Mouse (Mus musculus) left cerebral cortex, adult 18-20 months (tissue): ENCODE results near the gene Elmo1. TPM values are rescaled to one million over a fixed set of nuclear protein-coding genes. Genes with fewer than 3 reads are reported as not detected.
"Not testable (repeated sequence)": the region's sequence is repeated elsewhere in the genome, so short reads cannot be mapped to it uniquely, and the experiment has no call there.

Experiments
- DNase-seq, 2 experiments: peaks; one replicate each; pipeline ENCODE4 v3.0.0; 2021 to 2022; ENCODE audit warnings: low spot score in 2 of 2, mixed read lengths in 1 of 2
- total RNA-seq, 2 experiments: library from RNA; stranded (reverse); gene quantifications; 2 replicates each; pipeline ENCODE4 v1.2.3; 2021

Gene Elmo1
- total RNA-seq, 2 experiments from 2014 or later: 64.7 to 66.4 TPM

DNA sequence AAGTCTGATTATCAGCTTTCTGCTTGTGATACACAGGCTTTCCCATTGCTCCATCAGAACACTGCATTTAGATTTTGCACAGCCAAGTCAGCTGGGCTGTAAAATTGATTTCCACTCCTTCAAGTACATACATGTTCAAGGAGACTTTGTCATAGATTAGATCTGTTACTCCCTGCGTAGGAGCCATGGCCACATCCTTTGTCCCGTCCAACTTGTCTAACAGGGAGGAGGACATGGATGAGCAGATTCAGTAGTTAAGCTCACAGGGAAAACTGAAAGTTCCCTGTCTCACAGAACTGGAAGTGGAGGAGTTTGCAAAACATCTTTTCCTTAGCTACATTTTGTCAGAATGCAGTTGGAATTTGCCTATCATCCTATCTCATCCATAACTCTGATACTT, 484.8 kb downstream of the Elmo1 start:
- DNase-seq: no peak

DNA sequence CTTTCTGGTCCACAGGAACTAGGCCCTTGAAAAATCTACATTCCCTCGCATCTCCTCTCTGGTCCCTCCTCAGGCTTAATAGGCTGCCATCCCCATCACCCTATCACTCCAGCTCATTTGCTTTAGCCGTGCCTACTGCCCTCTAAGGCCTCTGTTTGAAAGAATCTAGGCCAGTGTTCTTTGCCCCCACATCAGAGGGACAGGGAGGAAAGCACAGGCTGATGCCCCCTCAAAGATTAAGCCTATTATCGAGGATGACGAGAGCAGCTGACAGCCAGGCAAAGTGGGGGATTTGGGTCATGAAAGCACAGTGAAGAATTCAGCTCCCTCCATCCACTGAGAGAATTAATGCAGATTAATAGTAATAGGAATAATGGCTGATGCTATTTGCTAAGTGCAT, 495.5 kb downstream of the Elmo1 start:
- DNase-seq: no peak

DNA sequence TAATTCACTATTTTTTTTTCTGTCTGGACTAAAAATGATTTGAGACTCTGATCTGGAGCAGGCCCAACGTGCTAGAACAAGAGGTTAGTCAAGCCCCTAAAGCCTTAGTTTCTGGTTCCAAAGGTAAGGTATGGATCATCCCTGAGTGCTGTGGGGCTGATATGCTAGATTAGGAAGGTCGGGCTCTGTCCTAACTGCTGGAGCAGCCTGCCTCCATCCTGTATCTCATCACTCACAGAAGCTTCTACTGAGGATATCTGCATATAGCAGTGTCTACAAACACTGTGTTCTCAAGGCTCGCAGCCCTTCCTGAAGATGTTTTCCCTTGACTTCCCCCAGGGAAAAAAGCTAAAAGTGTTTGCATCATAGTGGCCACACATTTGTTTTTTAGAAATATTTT, 496.1 kb downstream of the Elmo1 start:
- DNase-seq: no peak

DNA sequence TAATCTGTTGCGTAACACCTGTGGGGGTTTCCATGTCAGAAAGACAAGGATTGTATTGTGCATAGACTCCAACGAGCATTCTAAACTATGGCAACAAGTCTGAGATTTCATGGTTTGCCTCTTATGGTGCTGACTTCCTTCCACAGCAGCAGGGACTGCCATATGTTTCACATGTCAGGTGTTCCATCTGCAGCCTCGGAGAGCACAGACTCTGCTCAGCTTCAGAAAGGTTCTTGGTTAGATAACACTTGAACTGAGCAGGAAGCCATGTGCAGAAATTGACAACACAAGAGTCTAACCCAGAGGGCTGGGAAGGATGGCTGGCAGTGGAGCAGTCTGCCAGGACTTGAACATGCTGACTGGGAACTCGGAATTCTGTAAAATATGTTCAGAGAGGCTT, 500.6 kb downstream of the Elmo1 start:
- DNase-seq: no peak

DNA sequence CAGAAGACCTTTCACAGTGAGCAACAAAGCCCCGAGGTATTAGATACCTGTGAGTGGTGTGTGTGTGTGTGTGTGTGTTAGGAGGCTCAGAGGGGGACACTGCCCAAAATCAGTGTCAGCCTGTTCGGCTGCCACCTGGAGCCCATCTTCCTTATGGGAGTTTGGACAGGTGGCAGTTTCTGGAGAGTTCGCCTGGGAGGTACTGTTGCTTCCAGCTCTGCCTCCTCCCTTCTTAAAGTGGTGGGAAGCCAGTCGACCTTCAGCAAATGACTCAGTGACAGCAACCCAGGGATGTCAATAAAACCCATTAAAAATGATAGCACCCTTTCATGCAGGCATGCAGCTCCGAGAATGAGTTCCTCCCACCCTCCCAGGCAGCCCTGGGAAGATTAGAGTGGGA, 506.9 kb downstream of the Elmo1 start:
- DNase-seq: no peak

DNA sequence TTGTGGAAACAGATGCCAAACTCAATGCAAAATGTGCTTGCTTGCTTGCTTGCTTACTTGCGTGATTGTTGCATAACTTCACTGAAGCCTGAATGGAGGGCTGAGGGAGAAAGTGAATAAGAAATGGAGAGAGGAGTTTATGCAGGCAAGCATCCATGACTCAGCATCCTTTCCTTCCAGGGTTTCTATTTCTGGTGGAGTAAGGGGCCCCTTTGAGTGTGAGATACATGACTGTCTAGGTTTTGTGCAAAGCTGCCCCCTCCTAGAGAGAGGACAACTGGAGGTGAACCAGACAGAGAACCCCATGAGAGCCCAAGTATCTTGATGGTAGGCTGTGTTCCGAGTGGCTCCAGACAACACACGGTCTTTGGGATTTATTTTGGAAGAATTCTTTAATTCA, 508.2 kb downstream of the Elmo1 start:
- peak in 1 of 2 experiments; percentile 14 for DNase-seq

DNA sequence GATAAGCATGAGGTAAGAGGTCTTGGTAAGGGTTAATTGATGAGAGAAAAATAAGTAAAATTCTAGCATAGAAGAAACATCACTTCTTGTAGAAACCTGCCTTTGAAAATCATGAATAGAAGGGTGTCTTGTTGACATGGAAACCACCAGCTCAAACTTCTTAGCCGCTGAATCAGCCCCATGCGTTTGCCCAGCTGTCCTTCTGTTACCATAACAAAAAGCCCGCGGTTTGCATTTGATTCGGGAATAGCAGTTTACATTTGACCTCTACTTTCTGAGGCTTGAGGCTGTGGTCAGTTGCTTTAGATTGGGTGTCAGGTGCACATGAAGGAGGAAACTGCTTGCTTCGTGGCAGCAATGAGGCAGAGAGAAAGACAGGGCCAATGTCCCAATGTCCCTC, 509.9 kb downstream of the Elmo1 start:
- DNase-seq: no peak

DNA sequence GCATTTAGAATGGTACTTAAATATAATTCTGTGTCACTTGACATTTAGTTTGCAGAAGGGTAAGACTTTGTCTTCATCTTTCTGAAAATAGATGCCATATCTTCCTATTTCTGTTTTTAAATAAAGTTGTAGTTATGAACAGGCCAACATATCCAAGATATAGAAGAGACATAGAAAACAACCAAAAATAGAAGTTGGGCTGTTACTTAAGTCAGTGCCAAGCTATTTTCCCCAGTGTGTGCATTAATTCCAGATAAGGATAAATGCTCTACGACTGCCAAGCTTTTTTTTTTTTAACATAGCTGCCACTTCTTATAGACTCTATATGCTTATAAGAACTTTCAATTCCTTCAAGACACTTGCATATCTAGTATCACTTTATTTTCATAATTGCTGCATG, 511.0 kb downstream of the Elmo1 start:
- no peak for DNase-seq

DNA sequence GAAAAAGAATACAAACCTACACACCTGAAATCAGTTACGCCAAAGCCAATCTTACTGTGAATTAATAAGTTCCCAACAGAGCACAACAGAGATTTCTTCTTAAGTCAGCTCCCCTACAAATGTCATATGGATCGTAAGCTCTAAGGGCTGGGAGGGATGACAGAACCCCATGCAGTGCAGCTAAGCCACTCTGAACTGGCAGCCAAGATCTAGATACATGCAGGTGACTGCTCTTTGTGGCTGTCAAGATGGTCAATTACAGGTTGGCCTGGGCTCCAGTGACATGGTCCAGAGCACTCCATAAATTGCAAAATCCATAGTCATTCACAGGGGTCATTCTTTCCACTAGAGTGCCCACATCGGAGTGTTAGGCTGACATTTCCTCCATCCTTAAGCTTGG, 516.5 kb downstream of the Elmo1 start:
- DNase-seq: no peak

DNA sequence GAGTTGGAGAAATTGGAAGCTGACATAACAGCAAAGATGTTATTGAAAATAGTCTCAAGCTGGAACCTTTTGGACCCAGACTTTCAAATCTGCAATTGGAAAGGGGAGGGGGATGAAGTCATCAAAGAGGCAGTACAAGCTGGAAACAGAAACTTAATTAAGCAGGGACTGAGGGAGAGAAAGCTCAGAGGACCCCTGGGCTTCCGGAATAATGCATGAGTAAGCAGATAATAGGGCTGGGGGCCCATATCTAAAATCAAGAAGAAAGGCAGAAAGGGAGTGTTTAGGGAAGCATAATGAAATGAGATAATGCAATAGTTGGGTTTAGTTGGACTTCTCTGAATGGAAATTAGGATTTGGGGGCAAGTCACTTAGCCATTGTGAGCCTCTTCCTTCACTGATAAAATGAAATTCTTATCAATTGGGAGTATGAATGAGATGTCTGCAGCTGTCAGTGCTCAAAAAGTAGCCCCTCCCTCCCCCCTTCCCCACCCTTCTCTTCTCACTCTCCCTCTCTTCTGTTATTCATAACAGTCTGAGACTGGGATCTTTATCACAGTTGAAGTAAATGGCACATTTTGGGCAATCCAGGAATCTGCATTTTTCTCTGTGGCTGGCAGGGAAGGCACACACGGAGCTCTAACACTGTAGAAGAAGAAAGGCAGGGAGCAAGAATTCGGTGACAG, 518.8 kb downstream of the Elmo1 start:
- no peak for DNase-seq

DNA sequence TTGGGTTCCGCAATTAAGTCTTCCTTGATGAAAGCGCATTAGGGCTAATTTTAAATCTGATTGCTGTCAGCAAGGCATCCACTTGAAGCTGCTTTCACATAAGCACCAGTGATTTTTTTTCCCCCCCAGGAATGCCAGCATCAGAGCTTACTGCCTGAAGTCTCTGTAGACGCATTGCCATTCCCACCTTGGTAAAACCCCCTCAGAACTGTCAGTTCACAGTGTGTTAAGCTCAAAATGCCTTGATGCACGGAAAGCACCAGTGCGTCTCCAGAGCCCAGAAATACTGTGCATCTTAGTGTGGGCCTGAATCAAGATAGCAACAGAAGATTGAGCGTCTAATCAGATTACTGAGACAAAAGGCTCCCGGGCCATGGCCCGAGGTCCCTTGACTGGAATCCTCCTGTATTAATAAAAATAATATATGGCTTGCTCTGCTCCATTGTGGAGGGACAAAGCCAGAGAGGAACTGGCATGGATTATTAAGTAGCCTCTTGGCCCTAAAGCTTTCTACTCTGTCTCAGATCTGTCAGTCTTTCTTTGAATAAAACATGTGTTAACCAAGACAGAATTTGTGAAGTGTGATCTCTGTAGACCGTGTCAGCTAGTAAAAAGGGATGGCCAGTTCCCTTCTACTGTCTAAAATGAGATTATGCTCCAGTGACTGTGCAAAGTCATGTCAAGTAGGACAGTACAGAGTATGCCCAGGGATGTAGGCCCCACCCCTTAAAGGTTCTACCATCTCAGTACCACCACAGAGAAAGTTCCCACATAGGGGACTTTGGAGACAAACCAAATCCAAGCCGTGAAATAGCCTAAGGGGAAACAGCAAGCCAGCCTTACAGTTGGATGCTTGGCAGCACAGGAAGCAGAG, 525.4 kb downstream of the Elmo1 start:
- DNase-seq: no peak

DNA sequence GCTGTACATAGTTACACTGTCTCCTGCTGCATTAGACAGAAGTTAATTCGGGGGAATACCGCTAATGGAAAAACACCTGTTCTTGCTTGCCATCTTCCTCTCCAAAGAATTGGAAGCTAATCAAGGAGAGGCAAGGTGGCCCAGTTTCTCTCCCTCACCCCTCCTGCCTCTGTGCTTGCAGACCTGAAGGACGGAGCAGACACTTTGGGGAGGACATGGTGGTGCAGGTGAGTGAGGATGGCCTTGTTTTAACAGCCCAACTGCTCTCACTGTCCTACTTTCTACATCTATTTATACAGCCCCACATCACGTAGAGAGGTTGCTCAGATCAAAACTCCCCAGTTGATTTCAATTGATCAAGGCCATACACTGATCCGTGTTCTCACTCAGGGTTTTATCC, 529.5 kb downstream of the Elmo1 start:
- no peak for DNase-seq

DNA sequence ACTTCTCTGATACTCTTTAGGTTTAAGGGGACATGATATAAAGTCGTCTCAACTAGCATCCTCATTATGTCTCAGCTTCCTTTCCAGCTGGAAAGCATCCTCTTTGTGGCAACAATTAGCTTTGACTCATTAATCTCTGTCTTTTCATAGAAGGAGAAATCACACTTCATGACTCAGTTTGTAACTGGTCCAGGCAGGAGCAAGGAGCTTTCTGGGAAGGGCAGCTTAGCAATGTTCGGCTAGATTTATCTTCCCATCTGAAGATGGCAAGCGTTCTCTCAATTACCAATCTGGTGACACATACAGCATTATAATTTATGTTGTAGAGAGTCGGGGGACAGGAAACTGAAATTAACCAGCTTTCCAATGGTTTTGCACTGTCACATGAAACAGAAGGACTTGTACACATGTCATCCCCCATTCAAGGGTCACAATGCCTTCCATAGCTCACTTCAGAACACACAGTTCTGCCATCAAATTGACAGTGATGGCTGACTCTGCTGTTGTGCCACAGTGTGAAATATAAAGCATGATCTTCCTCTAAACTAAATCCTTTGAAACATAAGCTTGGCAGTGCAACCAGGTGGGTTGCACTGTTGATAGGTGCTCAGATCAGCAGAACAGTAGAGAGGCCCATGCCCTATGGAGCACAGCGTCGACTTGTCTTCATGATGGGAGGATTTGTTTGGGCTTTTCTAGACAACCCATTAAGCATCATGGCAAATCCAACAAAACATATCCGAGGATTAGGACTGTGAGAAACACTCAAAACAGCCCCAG, 532.9 kb downstream of the Elmo1 start:
- no peak for DNase-seq

DNA sequence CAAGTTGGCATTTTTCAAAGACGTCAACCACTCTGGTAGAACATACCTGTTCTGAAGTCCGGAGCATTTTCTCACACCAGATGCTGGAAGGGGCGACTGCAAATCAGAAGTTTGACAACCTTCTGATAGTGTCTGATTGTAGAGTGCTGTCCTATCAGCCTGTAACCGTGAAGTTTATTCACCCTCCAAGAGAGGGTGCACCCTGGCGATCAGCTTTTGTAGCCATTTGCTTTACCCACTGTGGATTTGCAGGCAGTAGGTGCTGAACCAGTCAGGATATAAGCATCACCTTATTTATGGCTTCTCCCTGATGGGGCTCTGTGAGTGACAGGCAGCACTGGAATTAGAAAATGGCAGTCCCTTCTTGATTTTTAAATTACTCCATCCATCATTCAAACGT, 537.4 kb downstream of the Elmo1 start:
- DNase-seq: no peak

DNA sequence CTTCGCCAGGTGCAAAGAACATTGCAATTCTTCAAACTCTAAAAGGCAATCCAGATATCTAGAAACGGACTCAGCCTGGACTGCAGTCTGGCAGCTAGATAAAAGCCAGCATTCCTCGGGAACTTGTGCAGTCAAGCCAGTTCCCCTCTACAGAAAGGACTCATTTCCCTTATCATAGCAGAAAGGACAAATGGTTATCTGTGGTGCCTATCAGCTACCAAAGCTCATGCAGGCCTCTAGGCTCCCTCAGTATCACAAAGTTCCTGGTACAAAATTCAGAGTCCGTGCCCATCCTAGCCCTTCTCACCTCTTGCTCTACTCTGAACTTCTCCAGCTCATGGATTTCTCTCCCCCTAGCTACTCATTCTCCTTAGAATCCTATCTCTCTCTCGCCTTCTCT, 542.1 kb downstream of the Elmo1 start:
- DNase-seq: no peak

DNA sequence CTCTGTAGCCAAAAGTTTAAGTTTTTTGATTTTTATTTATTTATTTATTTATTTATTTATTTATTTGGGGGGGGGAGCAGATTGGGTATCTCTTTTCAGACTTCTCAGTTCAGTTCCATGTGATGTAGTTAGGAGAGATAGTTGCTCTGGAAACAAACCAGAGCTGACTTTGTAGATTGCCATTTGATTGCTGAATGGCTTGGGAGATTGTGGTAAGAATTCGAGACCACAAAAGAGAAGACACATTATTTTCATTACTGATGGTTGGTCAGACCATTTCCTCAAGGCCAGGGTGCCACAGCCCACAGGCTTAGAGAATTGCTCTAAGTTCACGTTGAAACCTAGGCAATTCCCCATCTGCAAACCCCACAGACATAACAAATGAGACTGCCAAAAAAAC, 544.3 kb downstream of the Elmo1 start:
- DNase-seq: not testable (repeated sequence)

DNA sequence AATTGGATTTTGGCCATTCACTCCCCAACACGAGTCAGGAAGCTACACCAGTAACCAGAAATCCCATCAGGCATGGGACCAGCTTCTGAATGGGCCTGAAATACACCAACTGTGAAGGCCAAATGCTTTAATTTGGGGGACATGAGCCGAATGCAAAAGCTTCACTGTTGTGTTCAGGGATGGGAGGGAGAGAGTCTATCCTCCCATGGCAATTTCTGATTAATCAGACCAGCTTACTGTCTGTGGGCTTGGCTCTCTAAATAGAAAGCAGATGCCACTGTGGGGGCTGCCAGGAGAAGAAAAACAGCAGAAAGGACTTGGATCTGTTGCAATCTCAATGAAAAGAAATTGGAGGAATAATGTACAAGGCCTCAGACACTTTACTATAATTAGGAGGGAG, 545.2 kb downstream of the Elmo1 start:
- DNase-seq: peak; percentile 15 to 28
